Mouse (Mus musculus): Measurements from ENCODE around the gene Idh2.

The Idh2 gene

GRCm38 (mm10) chr7:80060012-80060778 lies 55.0 kb downstream of the Idh2 start:
- 87% methylated on average over 10 of the region's 10 CpGs for WGBS

GRCm38 (mm10) chr7:80059064-80059838 lies 55.9 kb downstream of the Idh2 start:
- 73% methylated on average over 13 of the region's 13 CpGs for WGBS

GRCm38 (mm10) chr7:80058405-80059063 lies 56.7 kb downstream of the Idh2 start:
- 66% methylated on average over 4 of the region's 4 CpGs for WGBS

- WGBS = 44% methylated on average over 14 of the region's 14 CpGs
These were observed 57.4 kb downstream of the Idh2 start for GRCm38 (mm10) chr7:80057781-80058180.

- 84% methylated on average over 4 of the region's 4 CpGs for WGBS
These were observed 58.0 kb downstream of the Idh2 start for GRCm38 (mm10) chr7:80057002-80057691.

- 76% methylated on average over 12 of the region's 12 CpGs for WGBS
These were observed 59.4 kb downstream of the Idh2 start for GRCm38 (mm10) chr7:80055781-80056180.

GRCm38 (mm10) chr7:80053147-80053546 lies 62.0 kb downstream of the Idh2 start:
- 91% methylated on average over 9 of the region's 9 CpGs for WGBS

- 44% methylated on average over 11 of the region's 11 CpGs for WGBS
These were observed 62.9 kb downstream of the Idh2 start for GRCm38 (mm10) chr7:80052261-80052660.

- 65% methylated on average over 6 of the region's 6 CpGs for WGBS
These were observed 63.4 kb downstream of the Idh2 start for GRCm38 (mm10) chr7:80051835-80052234.

- 98% methylated on average over 1 of the region's 1 CpGs for WGBS
These were observed 64.8 kb downstream of the Idh2 start for GRCm38 (mm10) chr7:80050382-80050781.

GRCm38 (mm10) chr7:80049746-80050145 lies 65.4 kb downstream of the Idh2 start:
- 54% methylated on average over 2 of the region's 2 CpGs for WGBS

GRCm38 (mm10) chr7:80047041-80047440 lies 68.2 kb downstream of the Idh2 start:
- 83% methylated on average over 4 of the region's 4 CpGs for WGBS
